Mouse (Mus musculus) heart, postnatal 0 days (tissue): ENCODE data around the gene Camk2d.

Experiments used
- CTCF ChIP-seq: IDR thresholded peaks from 2 replicates; pipeline ENCODE4 v1.5.1; 2016; ENCODE audit warnings: antibody characterized with exemption, control low read depth, low read depth
- EP300 ChIP-seq: IDR thresholded peaks from 2 replicates; pipeline ENCODE4 v1.6.1; 2016; ENCODE audit warnings: antibody characterized with exemption, low read depth

GRCm38 (mm10) chr3:126627968-126628367 is 31.9 kb downstream of the Camk2d start:
- no peak for TF ChIP-seq CTCF
- no peak for TF ChIP-seq EP300
